Mouse (Mus musculus): ENCODE measurements around the gene Elof1.
"Not testable (repeated sequence)": the region's sequence is repeated elsewhere in the genome, so short reads cannot be mapped to it uniquely, and the experiment has no call there.

Elof1 gene

GRCm38 (mm10) chr9:22116740-22117426, at the start of gene Elof1:
Elof1 (minus strand) TSS chr9:22117172.
- peak; percentile 97 for DNase-seq (ENCODE audit: low read depth)

DNA sequence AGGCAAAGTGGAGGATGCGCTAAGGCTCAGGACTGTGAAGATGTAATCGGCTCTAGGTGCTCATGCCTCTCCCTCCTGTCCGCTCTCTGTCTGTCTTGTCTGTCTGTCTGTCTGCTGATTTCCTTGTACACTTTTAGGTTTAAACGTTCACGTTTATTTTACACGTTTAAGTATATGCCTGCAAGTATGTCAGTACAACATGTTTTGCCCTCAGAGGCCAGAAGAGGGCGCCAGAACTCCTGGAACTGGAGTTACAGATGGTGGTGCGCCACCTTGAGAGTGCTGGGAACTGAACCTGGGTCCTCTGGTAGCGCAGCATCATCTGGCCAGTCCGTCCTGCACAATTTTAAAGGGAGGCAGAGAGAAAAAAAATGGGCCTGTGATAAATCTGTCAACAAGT, 49.7 kb upstream of the Elof1 start:
- no peak for DNase-seq (ENCODE audit: low read depth)

GRCm38 (mm10) chr9:22165964-22166363, 49.0 kb upstream of the Elof1 start:
- DNase-seq (ENCODE audit: low read depth), result no peak

- no peak for DNase-seq (ENCODE audit: low read depth)
These were observed 48.0 kb upstream of the Elof1 start for GRCm38 (mm10) chr9:22164711-22165668.

- no peak for DNase-seq (ENCODE audit: low read depth)
These were observed 45.9 kb upstream of the Elof1 start for GRCm38 (mm10) chr9:22162912-22163311.

GRCm38 (mm10) chr9:22162305-22162704, 45.3 kb upstream of the Elof1 start:
- DNase-seq (ENCODE audit: low read depth), result no peak

DNA sequence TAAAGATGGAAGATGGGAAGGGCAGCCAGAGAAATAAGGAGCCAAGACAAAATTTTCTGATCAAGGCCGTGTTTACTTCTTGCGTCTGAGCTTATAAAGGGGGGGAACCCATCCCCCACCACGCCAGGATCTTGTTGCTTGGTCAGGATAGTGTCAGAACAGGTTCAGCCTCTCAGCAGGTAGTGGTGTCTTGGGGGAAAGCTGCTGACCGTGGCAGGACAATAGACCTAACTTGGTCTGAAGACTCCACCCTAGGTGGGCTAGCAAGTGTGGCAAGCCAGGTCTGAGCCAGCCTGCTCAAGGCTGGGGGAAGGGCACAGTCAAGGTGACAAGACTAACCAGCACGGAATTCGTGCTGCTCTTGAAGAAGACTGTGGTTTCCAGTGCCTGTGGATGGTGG, 44.3 kb upstream of the Elof1 start:
- DNase-seq (ENCODE audit: low read depth), result no peak

GRCm38 (mm10) chr9:22157516-22158265, 40.7 kb upstream of the Elof1 start:
- no peak for DNase-seq (ENCODE audit: low read depth)

DNA sequence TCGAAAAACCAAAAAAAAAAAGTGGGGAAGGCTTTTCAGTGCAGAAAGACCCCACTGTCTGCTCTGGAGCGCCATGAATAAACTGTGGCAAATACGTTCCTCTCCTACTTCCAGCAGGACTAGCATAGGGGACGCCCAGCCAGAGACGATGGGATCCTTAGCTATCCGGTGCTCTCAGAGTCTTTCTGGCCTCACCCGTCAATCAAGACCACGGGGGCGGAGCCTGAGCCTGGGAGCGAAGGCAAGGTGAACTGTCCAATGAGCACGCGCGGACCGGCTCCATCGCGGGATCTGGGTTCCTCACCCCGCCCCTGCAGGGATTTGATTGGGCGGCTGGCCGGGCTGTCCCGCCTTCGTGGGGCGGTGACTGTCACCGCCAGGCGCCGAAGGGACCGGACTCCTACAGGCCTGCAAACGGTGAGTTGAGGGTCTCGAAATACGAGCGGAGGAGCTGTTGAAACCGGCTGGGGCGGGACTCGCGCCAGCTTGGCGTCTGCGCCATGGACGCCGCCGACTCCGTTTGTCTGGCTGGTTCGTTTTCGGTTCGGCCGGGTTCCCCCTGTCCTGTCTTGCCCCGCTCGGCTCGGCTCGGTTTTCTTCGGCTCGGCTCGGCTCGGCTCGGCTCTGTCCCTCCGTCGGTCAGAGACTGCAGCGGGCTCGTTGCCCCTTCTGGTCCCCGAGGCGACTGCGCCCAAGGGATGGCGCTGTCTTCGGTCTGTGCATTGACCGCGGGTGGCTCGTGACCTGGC, 39.7 kb upstream of the Elof1 start, which contains the start of gene Pigyl:
Gene Pigyl (plus strand): TSS at position 350 of the 749 bp plus-strand sequence.
- DNase-seq (ENCODE audit: low read depth), result peak; percentile 99

DNA sequence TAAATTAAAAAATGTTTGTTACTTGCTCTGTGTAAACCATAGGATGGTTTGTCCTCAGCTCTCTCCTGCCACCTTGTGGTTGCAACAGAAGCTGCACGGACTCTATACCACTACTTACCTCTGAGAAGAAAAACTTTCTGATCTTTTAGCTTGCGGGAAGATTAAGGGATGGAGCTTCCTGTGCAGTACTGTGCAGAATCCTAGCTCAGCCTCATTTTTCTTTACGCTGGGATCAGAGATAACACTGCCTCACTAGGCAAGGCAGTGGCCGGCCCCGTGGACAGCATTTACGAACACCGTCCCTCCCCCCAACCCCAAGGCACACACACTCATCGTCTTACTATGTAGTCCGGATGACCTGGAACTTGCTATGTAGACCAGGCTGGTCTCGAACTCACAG, 38.6 kb upstream of the Elof1 start:
- DNase-seq (ENCODE audit: low read depth), result peak; percentile 81

GRCm38 (mm10) chr9:22153810-22154209, 36.8 kb upstream of the Elof1 start:
- no peak for DNase-seq (ENCODE audit: low read depth)

- DNase-seq (ENCODE audit: low read depth), result no peak
These were observed 34.0 kb upstream of the Elof1 start for GRCm38 (mm10) chr9:22150946-22151345.

DNA sequence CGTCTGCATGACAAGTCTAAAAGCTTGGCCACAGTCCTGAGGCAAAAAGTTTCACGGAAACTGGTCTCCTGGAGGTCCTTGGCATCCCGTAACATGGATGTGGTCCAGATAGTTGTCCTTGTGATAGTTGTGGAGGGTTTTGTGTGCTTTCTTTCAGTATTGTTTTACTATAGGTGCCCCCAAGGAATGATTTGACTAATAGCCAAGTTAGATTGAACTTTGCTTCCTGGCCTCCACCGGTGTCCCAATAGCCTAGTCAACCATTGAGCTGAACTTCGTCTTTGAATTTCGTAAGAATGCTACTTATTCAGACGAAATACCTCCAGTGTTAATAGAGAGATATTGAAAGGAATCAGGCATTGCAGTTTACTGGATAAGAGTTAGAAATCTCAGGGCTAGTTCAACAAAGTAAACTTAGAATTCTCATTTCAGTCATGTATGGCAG, 33.3 kb upstream of the Elof1 start:
- DNase-seq (ENCODE audit: low read depth), result not testable (repeated sequence)

- DNase-seq (ENCODE audit: low read depth), result no peak
These were observed 32.7 kb upstream of the Elof1 start for GRCm38 (mm10) chr9:22149426-22150248.

GRCm38 (mm10) chr9:22144304-22144965, 27.5 kb upstream of the Elof1 start:
- no peak for DNase-seq (ENCODE audit: low read depth)

GRCm38 (mm10) chr9:22143108-22144037, 26.4 kb upstream of the Elof1 start:
- peak; percentile 90 for DNase-seq (ENCODE audit: low read depth)

- DNase-seq (ENCODE audit: low read depth), result no peak
These were observed 22.8 kb upstream of the Elof1 start for GRCm38 (mm10) chr9:22139746-22140145.

DNA sequence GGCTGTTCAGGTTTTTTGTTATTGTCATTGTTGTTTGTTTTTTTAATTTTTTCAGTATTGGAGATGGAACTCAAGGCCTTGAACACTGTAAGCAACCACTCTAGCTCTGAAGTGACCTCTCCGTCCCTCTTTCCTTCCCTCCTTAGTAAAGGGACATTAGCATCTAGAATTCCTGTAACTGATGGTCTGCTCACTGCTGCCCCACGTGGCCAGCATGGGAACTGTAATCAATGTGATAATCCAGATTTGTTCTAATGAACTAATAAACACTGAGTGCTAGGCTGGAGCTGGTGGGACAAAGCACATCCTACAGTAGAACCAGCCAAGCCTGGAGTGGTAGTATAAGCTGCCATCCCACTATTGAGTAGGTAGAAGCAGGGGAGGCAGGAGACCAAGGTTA, 21.5 kb upstream of the Elof1 start:
- no peak for DNase-seq (ENCODE audit: low read depth)

Measured in c-Kit-positive CD71-negative TER-119-negative erythroid progenitor cells, embryonic 14.5 days (primary cell).